Mouse (Mus musculus): Measurements from ENCODE around the gene Plcb3.

GRCm38 (mm10) chr19:6934195-6934977, 41.9 kb downstream of the Plcb3 start, which contains the start of gene Kcnk4:
- no peak for TF ChIP-seq POLR2A (IDR thresholded peaks at IDR 0.05; ENCODE audit: low read depth, low read length)
- no peak for TF ChIP-seq CTCF (IDR thresholded peaks at IDR 0.05; ENCODE audit: extremely low read depth, insufficient read length, insufficient replicate concordance, low read depth, low read length)

Data from small intestine, adult 2 months (tissue).